Mouse (Mus musculus): Measurements from ENCODE around the gene Ick. TPM values are rescaled to one million over a fixed set of nuclear protein-coding genes. Genes with fewer than 3 reads are reported as not detected.

Ick gene
- total and polyA plus RNA-seq, 2 experiments from 2014 or later: 35.2 to 36.7 TPM

DNA sequence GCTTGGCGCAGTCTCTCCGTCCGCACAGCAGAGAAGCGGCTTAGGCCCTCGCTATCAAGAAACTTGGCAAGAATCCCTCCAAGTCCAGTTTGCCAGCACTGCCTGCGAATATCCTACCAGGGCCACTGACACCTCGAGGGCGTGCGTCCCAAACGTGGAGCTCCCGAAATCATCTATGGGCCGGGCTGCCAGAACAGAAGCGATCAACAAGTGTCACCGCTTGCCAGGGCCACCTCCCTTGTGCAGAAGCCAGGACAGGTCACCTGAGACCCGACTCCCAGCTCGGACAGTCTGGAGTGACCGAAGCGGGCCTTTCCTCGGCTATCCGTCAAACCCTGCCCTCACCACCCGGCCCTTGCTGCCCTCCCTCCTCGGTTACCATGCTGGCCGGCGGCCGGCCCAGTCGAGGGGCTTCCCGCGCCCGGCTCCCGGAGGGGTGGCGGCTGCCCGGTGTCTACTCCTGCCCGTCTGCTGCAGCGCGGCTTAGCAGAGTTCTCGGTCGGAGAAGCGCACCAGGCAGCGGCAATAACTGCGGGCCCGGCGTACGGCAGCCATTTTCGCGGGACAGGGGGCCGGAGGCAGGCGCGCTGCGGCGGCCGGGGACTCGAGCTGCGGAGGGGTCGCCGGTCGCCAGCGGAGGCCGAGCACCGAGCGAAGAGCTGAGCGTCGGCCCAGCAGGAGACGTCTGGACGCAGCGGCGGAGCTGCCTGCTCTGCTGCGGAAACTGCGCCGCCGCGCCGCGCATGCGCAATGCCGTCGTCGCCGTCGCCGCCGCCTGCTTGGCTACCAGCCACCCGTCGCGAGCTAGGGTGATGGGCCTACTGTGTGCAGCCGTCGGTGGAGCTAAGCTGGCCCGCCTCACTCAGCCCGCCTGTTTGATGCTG, 838 bp upstream of the Ick start:
- peak overlapping the region; percentile 80 for H3K4me2 ChIP-seq (ENCODE audit: low read depth, low read length)
- peaks cover 5% of the 10 kb centered on the region; the same call in 1 of the 2 replicates for H3K4me1 ChIP-seq (ENCODE audit: insufficient read depth, low read length)
- peak overlapping the region; percentile 89 for H3K9ac ChIP-seq (replicated peaks; ENCODE audit: low read length)
- no peaks in the 10 kb centered on the region for H3K36me3 ChIP-seq (ENCODE audit: insufficient read depth, low read length)
- H3K4me3 ChIP-seq (ENCODE audit: low read length): peak overlapping the region; percentile 94
- peak overlapping the region; percentile 97 for H3K27ac ChIP-seq
- peak; percentile 92 for DNase-seq (ENCODE audit: low spot score)
- no peaks in the 10 kb centered on the region for H3K27me3 ChIP-seq (ENCODE audit: insufficient read depth, low read length)
- TF ChIP-seq CTCF (IDR thresholded peaks at IDR 0.05; ENCODE audit: low read depth): no peak
- peak; percentile 68 for ATAC-seq
- under 1% methylated on average over 87 of the region's 88 CpGs for WGBS
- H3K9me3 ChIP-seq (ENCODE audit: low read length): no peaks in the 10 kb centered on the region

DNA sequence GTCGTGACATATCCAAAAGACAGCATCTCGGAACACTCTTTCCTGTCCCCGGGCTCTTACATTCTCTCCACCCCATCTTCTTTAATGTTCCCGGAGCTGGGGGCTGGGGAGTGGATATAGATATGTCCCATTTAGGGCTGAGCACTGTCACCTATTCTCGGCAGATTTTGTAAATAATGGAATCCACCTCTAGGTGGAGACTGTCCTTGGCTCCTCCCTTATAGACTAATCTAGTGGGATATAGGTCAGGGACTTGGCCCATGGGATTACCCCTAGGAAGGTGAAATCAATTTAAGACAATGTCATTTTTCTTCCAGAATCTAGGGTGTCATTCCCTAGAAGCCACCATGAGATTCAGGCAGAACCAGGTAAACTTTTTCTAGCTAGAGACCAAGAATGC, 664 bp downstream of the Ick start:
- Histone ChIP-seq H3K4me3 (ENCODE audit: low read length) (peak overlapping the region; percentile 94), H3K4me1 (ENCODE audit: insufficient read depth, low read length) (peaks cover 8% of the 10 kb centered on the region), H3K9ac (replicated peaks; ENCODE audit: low read length) (no peak overlapping the region), H3K27me3 (ENCODE audit: insufficient read depth, low read length) (no peaks in the 10 kb centered on the region), H3K4me2 (ENCODE audit: low read depth, low read length) (peak overlapping the region; percentile 80), H3K36me3 (ENCODE audit: insufficient read depth, low read length) (no peaks in the 10 kb centered on the region), H3K27ac (no peak overlapping the region), H3K9me3 (ENCODE audit: low read length) (no peaks in the 10 kb centered on the region)
- no peak for ATAC-seq
- peak; percentile 39 for TF ChIP-seq CTCF (IDR thresholded peaks at IDR 0.05; ENCODE audit: low read depth)
- WGBS: 48% methylated on average over 5 of the region's 5 CpGs
- peak; percentile 16 for DNase-seq (ENCODE audit: low spot score)

DNA sequence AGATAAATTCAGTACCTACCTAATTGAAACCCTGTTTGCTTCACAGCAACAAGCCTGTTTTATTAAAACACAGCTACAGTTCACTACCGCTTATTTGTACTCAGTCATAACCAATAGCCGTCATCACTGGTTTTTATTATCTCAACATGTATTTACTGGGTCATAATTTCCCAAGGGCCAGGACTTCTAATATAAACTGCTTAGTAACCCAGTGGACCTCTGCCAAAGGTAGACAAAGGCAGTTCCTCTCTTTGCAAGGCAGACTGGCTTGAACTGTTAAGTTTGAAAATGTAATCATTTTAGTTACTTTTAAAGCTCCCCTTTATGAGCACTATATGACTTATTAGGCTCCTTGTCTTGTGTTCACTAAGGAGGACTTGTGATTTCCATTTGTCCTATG, 2.5 kb downstream of the Ick start:
- H3K9me3 ChIP-seq (ENCODE audit: low read length): no peaks in the 10 kb centered on the region
- 87% methylated on average over 2 of the region's 2 CpGs for WGBS
- ATAC-seq: no peak

GRCm38 (mm10) chr9:78112770-78113537, 4.0 kb downstream of the Ick start:
- Histone ChIP-seq H3K27ac (peak overlapping the region; percentile 96), H3K4me1 (ENCODE audit: insufficient read depth, low read length) (peaks cover 9% of the 10 kb centered on the region; the same call in 1 of the 2 replicates), H3K9me3 (ENCODE audit: low read length) (no peaks in the 10 kb centered on the region), H3K27me3 (ENCODE audit: insufficient read depth, low read length) (no peaks in the 10 kb centered on the region), H3K9ac (replicated peaks; ENCODE audit: low read length) (peak overlapping the region; percentile 95), H3K4me2 (ENCODE audit: low read depth, low read length) (peak overlapping the region; percentile 82), H3K36me3 (ENCODE audit: insufficient read depth, low read length) (no peaks in the 10 kb centered on the region), H3K4me3 (ENCODE audit: low read length) (peak overlapping the region; percentile 98)
- 2% methylated on average over 47 of the region's 47 CpGs for WGBS
- peak; percentile 89 for ATAC-seq
- TF ChIP-seq CTCF (IDR thresholded peaks at IDR 0.05; ENCODE audit: low read depth): peak; percentile 97
- peak; percentile 95 for DNase-seq (ENCODE audit: low spot score)

More for the DNA sequence above, 2.5 kb downstream of the Ick start:
- Histone ChIP-seq H3K27me3 (ENCODE audit: insufficient read depth, low read length) (no peaks in the 10 kb centered on the region), H3K4me1 (ENCODE audit: insufficient read depth, low read length) (peaks cover 13% of the 10 kb centered on the region), H3K9ac (replicated peaks; ENCODE audit: low read length) (no peak overlapping the region), H3K4me3 (ENCODE audit: low read length) (no peak overlapping the region), H3K4me2 (ENCODE audit: low read depth, low read length) (no peak overlapping the region), H3K36me3 (ENCODE audit: insufficient read depth, low read length) (no peaks in the 10 kb centered on the region), H3K27ac (no peak overlapping the region)
- no peak for DNase-seq (ENCODE audit: low spot score)
- no peak for TF ChIP-seq CTCF (IDR thresholded peaks at IDR 0.05; ENCODE audit: low read depth)

GRCm38 (mm10) chr9:78113538-78113885, 4.5 kb downstream of the Ick start:
- no peaks in the 10 kb centered on the region for H3K9me3 ChIP-seq (ENCODE audit: low read length)
- peak; percentile 11 for ATAC-seq
- under 1% methylated on average over 14 of the region's 14 CpGs for WGBS

DNA sequence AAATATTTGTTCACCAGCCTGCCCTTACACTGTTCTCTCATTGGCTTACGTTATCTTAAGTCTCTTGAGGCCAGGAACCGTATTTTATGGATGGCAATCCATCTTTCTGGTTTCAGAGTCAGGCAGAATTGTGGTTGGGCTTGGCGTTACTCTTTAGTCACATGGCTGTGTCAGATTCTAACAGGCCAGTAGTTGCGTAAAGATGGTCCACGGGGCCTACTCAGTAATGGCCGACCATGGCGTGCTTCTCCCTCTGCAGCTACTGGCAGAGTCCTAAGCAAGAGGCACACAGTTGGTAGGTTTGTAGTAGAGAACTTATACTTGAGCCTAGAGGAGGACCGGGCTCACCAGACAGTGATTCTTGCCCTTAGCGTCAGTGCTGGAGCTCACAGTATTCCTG, 6.8 kb downstream of the Ick start:
- H3K36me3 ChIP-seq (ENCODE audit: insufficient read depth, low read length): no peaks in the 10 kb centered on the region
- ATAC-seq (no peak), DNase-seq (ENCODE audit: low spot score) (no peak)
- H3K4me1 ChIP-seq (ENCODE audit: insufficient read depth, low read length): peaks cover 9% of the 10 kb centered on the region; the same call in 1 of the 2 replicates
- H3K27me3 ChIP-seq (ENCODE audit: insufficient read depth, low read length): no peaks in the 10 kb centered on the region
- no peak overlapping the region for H3K4me3 ChIP-seq (ENCODE audit: low read length)
- H3K9ac ChIP-seq (replicated peaks; ENCODE audit: low read length): no peak overlapping the region
- no peak overlapping the region for H3K27ac ChIP-seq
- 92% methylated on average over 9 of the region's 9 CpGs for WGBS
- no peak overlapping the region for H3K4me2 ChIP-seq (ENCODE audit: low read depth, low read length)
- no peak for TF ChIP-seq CTCF (IDR thresholded peaks at IDR 0.05; ENCODE audit: low read depth)
- H3K9me3 ChIP-seq (ENCODE audit: low read length): no peaks in the 10 kb centered on the region

More at GRCm38 (mm10) chr9:78113538-78113885, 4.5 kb downstream of the Ick start:
- Histone ChIP-seq H3K27me3 (ENCODE audit: insufficient read depth, low read length) (no peaks in the 10 kb centered on the region), H3K27ac (peak overlapping the region; percentile 96), H3K36me3 (ENCODE audit: insufficient read depth, low read length) (no peaks in the 10 kb centered on the region), H3K9ac (replicated peaks; ENCODE audit: low read length) (peak overlapping the region; percentile 95), H3K4me1 (ENCODE audit: insufficient read depth, low read length) (peaks cover 9% of the 10 kb centered on the region; the same call in 1 of the 2 replicates), H3K4me2 (ENCODE audit: low read depth, low read length) (peak overlapping the region; percentile 82), H3K4me3 (ENCODE audit: low read length) (peak overlapping the region; percentile 98)
- no peak for DNase-seq (ENCODE audit: low spot score)
- TF ChIP-seq CTCF (IDR thresholded peaks at IDR 0.05; ENCODE audit: low read depth): no peak

Data from hindbrain, postnatal 0 days (tissue).